Mouse (Mus musculus) MEL (cell line): ENCODE results near the gene Mpp2. TPM values are rescaled to one million over a fixed set of nuclear protein-coding genes. Genes with fewer than 3 reads are reported as not detected.

Experiments
- DNase-seq: peaks from one replicate; pipeline ENCODE4 v3.0.0; 2011; ENCODE audit warnings: low read depth, low spot score
- H3K27ac ChIP-seq: 2 replicates; pipeline ENCODE4 v1.5.1; 2012; ENCODE audit warnings: low read depth, mild to moderate bottlenecking, control low read depth, low read length, moderate library complexity; ENCODE audit not compliant: control insufficient read depth
- H3K27me3 ChIP-seq, 2 experiments: fragments of 150-350 bp in 1 of 2; sonication (generic) in 1 of 2; 2 replicates each; pipeline ENCODE4 v1.6.1; 2012; ENCODE audit warnings: low read length in 2 of 2, mild to moderate bottlenecking in 2 of 2, improper control_type of control experiment in 1 of 2, moderate library complexity in 1 of 2; ENCODE audit not compliant: insufficient read depth in 2 of 2, control insufficient read depth in 1 of 2
- H3K36me3 ChIP-seq, 2 experiments: 2 replicates each; pipeline ENCODE4 v1.6.1; 2012 to 2014; ENCODE audit warnings: low read length in 2 of 2, improper control_type of control experiment in 1 of 2, inconsistent platforms in 1 of 2, mild to moderate bottlenecking in 1 of 2; ENCODE audit not compliant: insufficient read depth in 2 of 2, control insufficient read depth in 1 of 2
- H3K4me1 ChIP-seq, 2 experiments: fragments of 150-350 bp in 1 of 2; sonication (generic) in 1 of 2; 2 replicates each; pipeline ENCODE4 v1.6.1; 2012; ENCODE audit warnings: low read length in 2 of 2, improper control_type of control experiment in 1 of 2, mild to moderate bottlenecking in 1 of 2; ENCODE audit not compliant: insufficient read depth in 2 of 2, control insufficient read depth in 1 of 2
- H3K4me3 ChIP-seq, 2 experiments: fragments of 150-350 bp in 1 of 2; sonication (generic) in 1 of 2; 2 replicates each; pipeline ENCODE4 v1.5.1; 2012; ENCODE audit warnings: low read depth in 2 of 2, low read length in 2 of 2, mild to moderate bottlenecking in 2 of 2, moderate library complexity in 2 of 2, control low read depth in 1 of 2, improper control_type of control experiment in 1 of 2; ENCODE audit not compliant: control insufficient read depth in 1 of 2, insufficient read depth in 1 of 2
- H3K79me2 ChIP-seq: 2 replicates; pipeline ENCODE4 v1.6.1; 2012; ENCODE audit warnings: mild to moderate bottlenecking, low read length, moderate library complexity; ENCODE audit not compliant: control insufficient read depth, poor library complexity, insufficient read depth
- H3K9ac ChIP-seq: 2 replicates; pipeline ENCODE4 v1.6.1; 2012; ENCODE audit warnings: low read depth, mild to moderate bottlenecking, control low read depth, low read length, moderate library complexity; ENCODE audit not compliant: control insufficient read depth, poor library complexity, severe bottlenecking
- H3K9me3 ChIP-seq: fragments of 150-350 bp; sonication (generic); replicated peaks from 2 replicates; pipeline ENCODE4 v1.6.1; 2012; ENCODE audit warnings: mild to moderate bottlenecking, low read length, improper control_type of control experiment, moderate library complexity; ENCODE audit not compliant: insufficient read depth
- CHD1 ChIP-seq: IDR thresholded peaks from 2 replicates; pipeline ENCODE4 v1.6.1; 2012; ENCODE audit warnings: low read depth, mild to moderate bottlenecking, inconsistent platforms, low read length, improper control_type of control experiment
- CTCF ChIP-seq, 3 experiments: IDR thresholded peaks in 2 of 3; conservative IDR thresholded peaks in 1 of 3; 2 replicates each; pipeline ENCODE4 v1.5.1; 2011 to 2012; ENCODE audit warnings: low read length in 3 of 3, low read depth in 2 of 3, mild to moderate bottlenecking in 2 of 3, improper control_type of control experiment in 1 of 3, inconsistent platforms in 1 of 3, mixed read lengths in 1 of 3, moderate library complexity in 1 of 3; ENCODE audit not compliant: control insufficient read depth in 1 of 3, insufficient read depth in 1 of 3, poor library complexity in 1 of 3, severe bottlenecking in 1 of 3
- E2F4 ChIP-seq: IDR thresholded peaks from 2 replicates; pipeline ENCODE4 v1.6.1; 2011; ENCODE audit warnings: low read depth, low read length, improper control_type of control experiment, borderline replicate concordance
- ELF1 ChIP-seq: IDR thresholded peaks from 2 replicates; pipeline ENCODE4 v1.6.1; 2014; ENCODE audit warnings: low read depth, mild to moderate bottlenecking, inconsistent platforms, low read length, improper control_type of control experiment, moderate library complexity
- EP300 ChIP-seq, 2 experiments: IDR thresholded peaks; 2 replicates each; pipeline ENCODE4 v1.6.1; 2011; ENCODE audit warnings: improper control_type of control experiment in 2 of 2, low read length in 2 of 2, low read depth in 1 of 2, mild to moderate bottlenecking in 1 of 2
- ETS1 ChIP-seq: IDR thresholded peaks from 2 replicates; pipeline ENCODE4 v1.6.1; 2012; ENCODE audit warnings: low read depth, mild to moderate bottlenecking, inconsistent platforms, low read length, improper control_type of control experiment, moderate library complexity
- HCFC1 ChIP-seq: IDR thresholded peaks from 2 replicates; pipeline ENCODE4 v1.6.1; 2012; ENCODE audit warnings: low read depth, mild to moderate bottlenecking, inconsistent platforms, low read length, improper control_type of control experiment, moderate library complexity
- JUND ChIP-seq: IDR thresholded peaks from 2 replicates; pipeline ENCODE4 v1.6.1; 2011; ENCODE audit warnings: low read depth, mild to moderate bottlenecking, improper control_type of control experiment, low read length
- KAT2A ChIP-seq: conservative IDR thresholded peaks from 2 replicates; pipeline ENCODE4 v1.6.1; 2012; ENCODE audit warnings: low read depth, low read length, improper control_type of control experiment, inconsistent platforms
- MAFK ChIP-seq: IDR thresholded peaks from 2 replicates; pipeline ENCODE4 v1.6.1; 2011; ENCODE audit warnings: low read depth, mild to moderate bottlenecking, low read length, improper control_type of control experiment, borderline replicate concordance
- MXI1 ChIP-seq: IDR thresholded peaks from 2 replicates; pipeline ENCODE4 v1.6.1; 2011; ENCODE audit warnings: mild to moderate bottlenecking, low read depth, low read length, improper control_type of control experiment
- MYB ChIP-seq: IDR thresholded peaks from 2 replicates; pipeline ENCODE4 v1.6.1; 2011; ENCODE audit warnings: mild to moderate bottlenecking, low read depth, low read length, improper control_type of control experiment
- MYC ChIP-seq: IDR thresholded peaks from 2 replicates; pipeline ENCODE4 v1.6.1; 2011; ENCODE audit warnings: low read depth, mild to moderate bottlenecking, low read length, improper control_type of control experiment, moderate library complexity
- NRF1 ChIP-seq: IDR thresholded peaks from 2 replicates; pipeline ENCODE4 v1.6.1; 2014; ENCODE audit warnings: low read depth, mild to moderate bottlenecking, inconsistent platforms, low read length, improper control_type of control experiment, moderate library complexity; ENCODE audit not compliant: poor library complexity, insufficient read depth, severe bottlenecking
- POLR2AphosphoS2 ChIP-seq: IDR thresholded peaks from 2 replicates; pipeline ENCODE4 v1.6.1; 2011; ENCODE audit warnings: low read length, improper control_type of control experiment
- RCOR1 ChIP-seq: IDR thresholded peaks from 2 replicates; pipeline ENCODE4 v1.6.1; 2012; ENCODE audit warnings: low read depth, mild to moderate bottlenecking, inconsistent platforms, low read length, improper control_type of control experiment
- SIN3A ChIP-seq: IDR thresholded peaks from 2 replicates; pipeline ENCODE4 v1.6.1; 2012; ENCODE audit warnings: low read length, improper control_type of control experiment, inconsistent platforms
- TBP ChIP-seq: IDR thresholded peaks from 2 replicates; pipeline ENCODE4 v1.8.0; 2011; ENCODE audit warnings: low read depth, low read length, improper control_type of control experiment
- TCF12 ChIP-seq: IDR thresholded peaks from 2 replicates; pipeline ENCODE4 v1.6.1; 2014; ENCODE audit warnings: low read depth, mild to moderate bottlenecking, inconsistent platforms, low read length, improper control_type of control experiment, moderate library complexity
- UBTF ChIP-seq: IDR thresholded peaks from 2 replicates; pipeline ENCODE4 v1.6.1; 2012; ENCODE audit warnings: low read depth, mild to moderate bottlenecking, inconsistent platforms, low read length, improper control_type of control experiment, moderate library complexity, borderline replicate concordance; ENCODE audit not compliant: insufficient read depth
- USF1 ChIP-seq: IDR thresholded peaks from 2 replicates; pipeline ENCODE4 v1.6.1; 2014; ENCODE audit warnings: low read depth, mild to moderate bottlenecking, inconsistent platforms, low read length, improper control_type of control experiment, moderate library complexity
- ZNF384 ChIP-seq: IDR thresholded peaks from 2 replicates; pipeline ENCODE4 v1.6.1; 2012; ENCODE audit warnings: low read depth, mild to moderate bottlenecking, inconsistent platforms, low read length, improper control_type of control experiment
- polyA plus RNA-seq, 2 experiments: library from polyadenylated mRNA; stranded (reverse) in 1 of 2; unstranded in 1 of 2; fragments of >175 nt in 1 of 2; fragments of >200 nt in 1 of 2; gene quantifications; 2 replicates each; pipeline versions ENCODE4 v1.2.1 to v1.2.4; 2012; ENCODE audit warnings: low replicate concordance in 2 of 2, low read depth in 1 of 2; ENCODE audit not compliant: insufficient read length in 2 of 2, insufficient read depth in 1 of 2, missing spikeins in 1 of 2
- total RNA-seq: library from RNA; depleted of rRNA; stranded (reverse); fragments of 300-350 nt; gene quantifications from 2 replicates; pipeline ENCODE4 v1.2.3, GENCODE M21; 2012

Mpp2 gene
- total and polyA plus RNA-seq, 3 experiments: 2.9 to 16.3 TPM; not detected in 1

DNA sequence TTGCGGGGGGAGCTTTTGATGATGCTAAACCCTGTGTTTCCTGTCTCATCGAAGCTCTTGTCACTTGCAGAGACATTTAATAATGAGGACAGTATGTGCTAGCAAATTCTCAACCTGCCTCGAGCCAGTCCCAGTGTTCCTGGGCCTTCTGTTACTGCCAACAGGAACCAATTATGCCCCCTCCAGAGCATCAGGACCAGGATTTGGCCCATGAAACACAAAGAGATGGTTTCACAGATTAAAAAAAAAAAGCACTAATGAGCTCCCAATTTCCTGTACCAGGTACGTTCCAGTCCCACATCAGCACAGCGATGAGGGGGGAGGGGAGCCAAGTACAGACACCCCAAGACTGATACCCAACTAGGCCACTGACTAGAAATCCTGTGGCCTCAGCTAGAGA, 67.1 kb downstream of the Mpp2 start:
- Histone ChIP-seq H3K36me3 (no peaks in the 10 kb centered on the region), H3K27ac (no peak overlapping the region), H3K4me3 (no peak overlapping the region), H3K4me1 (peaks cover 0 to 3% of the 10 kb centered on the region in 2 experiments; a peak in 3 of 4 replicates), H3K9me3 (no peaks in the 10 kb centered on the region), H3K79me2 (no peaks in the 10 kb centered on the region), H3K27me3 (no peaks in the 10 kb centered on the region), H3K9ac (no peak overlapping the region)
- DNase-seq: no peak
- TF ChIP-seq ELF1 (no peak), MYC (no peak), CTCF (IDR thresholded peaks at IDR 0.05 in 2 of 3, conservative IDR thresholded peaks at IDR 0.05 in 1 of 3; ENCODE audit: control insufficient read depth in 1 of 3, insufficient read depth in 1 of 3, low read depth in 2 of 3, low read length in 3 of 3, poor library complexity in 1 of 3, severe bottlenecking in 1 of 3) (no peak), CHD1 (no peak), ETS1 (no peak), MYB (no peak), ZNF384 (no peak), RCOR1 (no peak), KAT2A (no peak), USF1 (no peak), E2F4 (no peak), SIN3A (no peak)

DNA sequence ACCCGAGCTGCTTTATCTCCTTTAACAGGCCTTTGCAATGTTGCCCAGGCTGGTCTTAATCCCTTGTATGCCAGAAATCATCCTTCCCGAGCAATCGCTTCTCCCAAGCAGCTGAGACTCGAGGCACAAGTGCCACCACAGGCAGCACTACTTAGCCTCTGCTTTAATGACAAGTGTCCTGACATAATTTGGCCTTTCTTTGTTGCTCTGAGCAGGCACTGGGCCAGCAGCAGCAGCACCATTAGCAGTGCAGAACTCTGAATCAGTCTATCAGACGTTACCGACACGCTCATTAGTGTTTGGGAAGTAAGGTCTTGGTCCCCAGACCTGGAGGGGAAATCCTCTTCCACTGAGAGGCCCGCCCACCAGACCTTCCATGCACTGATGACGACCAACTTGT, 68.6 kb downstream of the Mpp2 start:
- TF ChIP-seq NRF1 (no peak), E2F4 (no peak), TCF12 (no peak), JUND (no peak), CHD1 (no peak), ELF1 (no peak), HCFC1 (no peak), CTCF (IDR thresholded peaks at IDR 0.05 in 2 of 3, conservative IDR thresholded peaks at IDR 0.05 in 1 of 3; ENCODE audit: control insufficient read depth in 1 of 3, insufficient read depth in 1 of 3, low read depth in 2 of 3, low read length in 3 of 3, poor library complexity in 1 of 3, severe bottlenecking in 1 of 3) (no peak), MYC (no peak), EP300 (IDR thresholded peaks at IDR 0.05; ENCODE audit: low read depth in 1 of 2, low read length in 2 of 2) (no peak), UBTF (no peak), POLR2AphosphoS2 (no peak), MAFK (no peak), TBP (no peak), MXI1 (no peak)
- TF ChIP-seq, all 39 proteins: peak for 0
- H3K9me3 ChIP-seq: no peaks in the 10 kb centered on the region
- no peak overlapping the region for H3K9ac ChIP-seq
- no peaks in the 10 kb centered on the region for H3K4me1 ChIP-seq
- H3K27me3 ChIP-seq: no peaks in the 10 kb centered on the region
- DNase-seq: no peak
- no peaks in the 10 kb centered on the region for H3K79me2 ChIP-seq
- no peak overlapping the region for H3K27ac ChIP-seq
- H3K36me3 ChIP-seq: no peaks in the 10 kb centered on the region
- H3K4me3 ChIP-seq: no peak overlapping the region
